Mouse (Mus musculus) midbrain, embryonic 11.5 days (tissue): ENCODE results near the gene Gigyf1. TPM values are rescaled to one million over a fixed set of nuclear protein-coding genes. Genes with fewer than 3 reads are reported as not detected.
A peak's percentile ranks its signal among the peaks of the same experiment; 100 is the strongest.

ENCODE experiments used
- ATAC-seq: fragments of 200-750 bp; cut with Nextera tagmentation; 2 replicates; pipeline ENCODE4 v1.8.0; 2017; ENCODE audit warnings: moderate TSS enrichment, moderate library complexity; ENCODE audit not compliant: low FRiP score
- DNase-seq: peaks from one replicate; pipeline ENCODE4 v3.0.0; 2015; ENCODE audit warnings: low spot score; ENCODE audit errors: missing footprints
- H3K27ac ChIP-seq: fragments of 300-500 bp; sonication (generic); 2 replicates; pipeline ENCODE4 v1.5.1; 2014; ENCODE audit warnings: low read depth, low read length
- H3K27me3 ChIP-seq: fragments of 300-500 bp; sonication (generic); 2 replicates; pipeline ENCODE4 v1.6.1; 2014; ENCODE audit warnings: mild to moderate bottlenecking, low read length, moderate library complexity, mixed read lengths; ENCODE audit not compliant: control insufficient read depth, insufficient read depth
- H3K36me3 ChIP-seq: fragments of 300-500 bp; sonication (generic); 2 replicates; pipeline ENCODE4 v1.6.1; 2014; ENCODE audit warnings: mild to moderate bottlenecking, low read length, moderate library complexity, mixed read lengths; ENCODE audit not compliant: control insufficient read depth, insufficient read depth
- H3K4me1 ChIP-seq: fragments of 300-500 bp; sonication (generic); 2 replicates; pipeline ENCODE4 v1.6.1; 2014; ENCODE audit warnings: low read length; ENCODE audit not compliant: control insufficient read depth, insufficient read depth
- H3K4me2 ChIP-seq: fragments of 300-500 bp; sonication (generic); 2 replicates; pipeline ENCODE4 v1.6.1; 2014; ENCODE audit warnings: mild to moderate bottlenecking, moderate library complexity
- H3K4me3 ChIP-seq: fragments of 300-500 bp; sonication (generic); 2 replicates; pipeline ENCODE4 v1.5.1; 2014; ENCODE audit warnings: low read depth, low read length
- H3K9ac ChIP-seq: fragments of 300-500 bp; sonication (generic); 2 replicates; pipeline ENCODE4 v1.6.1; 2014; ENCODE audit warnings: low read length
- H3K9me3 ChIP-seq: fragments of 300-500 bp; sonication (generic); 2 replicates; pipeline ENCODE4 v1.6.1; 2016; ENCODE audit warnings: low read length; ENCODE audit not compliant: control insufficient read depth
- WGBS: fragments of 180-500 bp; shearing (Covaris S2); extraction: QIAGEN DNeasy Blood & Tissue Kit; methylation state at CpG from one replicate; pipeline ENCODE4 v1.1.7; 2014; 5-methylcytosine and 5-hydroxymethylcytosine counted together
- polyA plus RNA-seq: library from polyadenylated mRNA; unstranded; fragments of >200 nt; fragmentation: Nextera tagmentation; extraction: Ambion mirVana; gene quantifications from 2 replicates; pipeline ENCODE4 v1.2.1, GENCODE M21; 2014

Gene Gigyf1
- polyA plus RNA-seq, 1 experiment from 2014 or later: 10.5 TPM

- ATAC-seq (peak; percentile 30; the same call in 1 of the 2 replicates), DNase-seq (no peak)
- Histone ChIP-seq H3K9ac (peak overlapping the region; percentile 49), H3K27me3 (no peaks in the 10 kb centered on the region), H3K4me3 (peak overlapping the region; percentile 33), H3K9me3 (no peaks in the 10 kb centered on the region), H3K27ac (no peak overlapping the region), H3K4me1 (no peaks in the 10 kb centered on the region), H3K36me3 (no peaks in the 10 kb centered on the region), H3K4me2 (peak overlapping the region; percentile 39)
- WGBS: 51% methylated on average over 11 of the region's 11 CpGs
Observed at GRCm38 (mm10) chr5:137553898-137554297, 35.5 kb downstream of the Gigyf1 start.

DNA sequence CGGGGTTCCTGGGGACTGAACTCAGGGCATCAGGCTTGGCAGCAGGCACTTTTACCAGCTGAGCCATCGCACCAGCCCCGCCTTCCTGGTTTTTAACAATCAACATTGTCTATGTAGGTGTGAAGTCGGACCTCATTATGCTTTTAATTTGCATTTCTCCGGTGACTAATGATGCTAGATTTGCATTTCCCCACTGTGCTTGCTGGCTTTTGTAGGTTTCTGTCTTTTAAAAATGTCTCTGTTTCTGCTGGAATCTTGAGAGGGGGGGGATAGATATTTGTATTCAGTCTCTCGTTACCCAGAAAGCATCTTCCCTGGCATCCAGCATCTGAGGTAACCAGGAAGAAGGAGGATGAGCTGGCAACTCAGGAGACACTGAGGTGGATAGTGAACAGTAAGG is 43.2 kb downstream of the Gigyf1 start:
- H3K9ac ChIP-seq: no peak overlapping the region
- H3K27ac ChIP-seq: no peak overlapping the region
- no peak for ATAC-seq

GRCm38 (mm10) chr5:137562965-137563364 is 44.6 kb downstream of the Gigyf1 start:
- WGBS: 85% methylated on average over 10 of the region's 10 CpGs
- no peak overlapping the region for H3K4me3 ChIP-seq
- no peak overlapping the region for H3K4me2 ChIP-seq
- H3K36me3 ChIP-seq: no peaks in the 10 kb centered on the region
- ATAC-seq (no peak), DNase-seq (no peak)
- H3K9me3 ChIP-seq: no peaks in the 10 kb centered on the region
- no peaks in the 10 kb centered on the region for H3K4me1 ChIP-seq
- no peak overlapping the region for H3K27ac ChIP-seq
- H3K27me3 ChIP-seq: no peaks in the 10 kb centered on the region
- no peak overlapping the region for H3K9ac ChIP-seq

More for the DNA sequence above, 43.2 kb downstream of the Gigyf1 start:
- H3K4me1 ChIP-seq: no peaks in the 10 kb centered on the region
- H3K27me3 ChIP-seq: no peaks in the 10 kb centered on the region
- no peaks in the 10 kb centered on the region for H3K9me3 ChIP-seq
- H3K4me2 ChIP-seq: no peak overlapping the region
- H3K4me3 ChIP-seq: no peak overlapping the region
- WGBS: 67% methylated on average over 6 of the region's 6 CpGs
- no peaks in the 10 kb centered on the region for H3K36me3 ChIP-seq
- no peak for DNase-seq

GRCm38 (mm10) chr5:137565744-137566143 is 47.4 kb downstream of the Gigyf1 start:
- DNase-seq: peak; percentile 31
- Histone ChIP-seq H3K4me3 (no peak overlapping the region), H3K36me3 (no peaks in the 10 kb centered on the region), H3K9me3 (no peaks in the 10 kb centered on the region), H3K9ac (no peak overlapping the region), H3K4me2 (no peak overlapping the region), H3K27me3 (no peaks in the 10 kb centered on the region), H3K27ac (no peak overlapping the region), H3K4me1 (peaks cover 2% of the 10 kb centered on the region; the same call in 1 of the 2 replicates)
- no peak for ATAC-seq
- WGBS: 72% methylated on average over 6 of the region's 6 CpGs

DNA sequence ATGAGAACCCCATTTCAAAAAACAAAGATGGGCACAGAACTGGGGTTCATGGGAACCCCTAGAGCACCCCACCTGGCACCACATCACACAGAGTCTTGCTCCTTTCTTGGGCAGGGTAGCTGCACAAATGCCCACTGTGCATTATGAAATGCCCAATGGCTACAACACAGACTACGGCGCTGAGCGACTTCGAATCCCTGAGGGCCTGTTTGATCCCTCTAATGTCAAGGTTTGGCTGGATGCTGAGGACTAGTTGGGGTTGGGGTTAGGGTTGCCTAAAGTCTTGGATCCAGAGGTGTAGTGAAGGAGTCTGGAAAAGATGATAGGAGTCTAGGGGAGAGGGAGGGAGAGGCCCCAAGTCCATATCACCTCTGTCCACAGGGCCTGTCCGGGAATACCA is 48.1 kb downstream of the Gigyf1 start:
- Histone ChIP-seq H3K36me3 (no peaks in the 10 kb centered on the region), H3K27me3 (no peaks in the 10 kb centered on the region), H3K27ac (no peak overlapping the region), H3K9me3 (no peaks in the 10 kb centered on the region), H3K4me1 (peaks cover 2% of the 10 kb centered on the region; the same call in 1 of the 2 replicates), H3K4me3 (no peak overlapping the region), H3K9ac (no peak overlapping the region), H3K4me2 (no peak overlapping the region)
- DNase-seq (peak; percentile 67), ATAC-seq (no peak)
- WGBS: 93% methylated on average over 5 of the region's 5 CpGs

DNA sequence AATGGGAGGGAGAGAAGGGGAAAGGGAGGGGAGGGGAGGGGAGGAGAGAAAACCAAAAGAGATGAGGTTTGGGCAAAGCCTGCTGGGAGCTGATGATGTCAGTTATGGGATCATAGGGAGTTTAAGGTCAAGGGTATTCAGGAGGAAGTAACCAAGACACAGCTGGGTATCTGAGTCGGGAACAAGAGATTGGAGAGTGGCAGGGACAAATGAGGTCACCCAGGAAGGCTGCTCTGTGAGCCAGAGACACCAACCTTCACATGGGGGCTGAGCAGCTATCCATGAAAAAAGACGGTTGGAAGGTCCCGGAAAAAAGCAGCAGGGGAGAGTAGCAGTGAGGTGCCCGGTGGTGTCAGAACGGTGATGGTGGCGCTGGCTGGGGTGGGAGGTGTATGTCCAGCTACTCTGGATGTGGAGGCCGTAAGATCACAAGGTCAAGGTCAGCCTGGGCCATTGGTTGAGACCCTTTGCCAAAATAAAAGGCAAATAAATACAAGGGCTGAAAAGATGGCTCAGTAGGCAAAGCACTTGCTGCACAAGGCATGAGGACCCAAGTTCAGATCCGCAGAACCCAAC is 50.0 kb downstream of the Gigyf1 start:
- ATAC-seq (no peak), DNase-seq (no peak)
- no peaks in the 10 kb centered on the region for H3K27me3 ChIP-seq
- H3K27ac ChIP-seq: no peak overlapping the region
- H3K4me2 ChIP-seq: no peak overlapping the region
- H3K9me3 ChIP-seq: no peaks in the 10 kb centered on the region
- 82% methylated on average over 8 of the region's 8 CpGs for WGBS
- H3K36me3 ChIP-seq: no peaks in the 10 kb centered on the region
- H3K9ac ChIP-seq: no peak overlapping the region
- H3K4me1 ChIP-seq: peaks cover 2% of the 10 kb centered on the region; the same call in 1 of the 2 replicates
- no peak overlapping the region for H3K4me3 ChIP-seq

DNA sequence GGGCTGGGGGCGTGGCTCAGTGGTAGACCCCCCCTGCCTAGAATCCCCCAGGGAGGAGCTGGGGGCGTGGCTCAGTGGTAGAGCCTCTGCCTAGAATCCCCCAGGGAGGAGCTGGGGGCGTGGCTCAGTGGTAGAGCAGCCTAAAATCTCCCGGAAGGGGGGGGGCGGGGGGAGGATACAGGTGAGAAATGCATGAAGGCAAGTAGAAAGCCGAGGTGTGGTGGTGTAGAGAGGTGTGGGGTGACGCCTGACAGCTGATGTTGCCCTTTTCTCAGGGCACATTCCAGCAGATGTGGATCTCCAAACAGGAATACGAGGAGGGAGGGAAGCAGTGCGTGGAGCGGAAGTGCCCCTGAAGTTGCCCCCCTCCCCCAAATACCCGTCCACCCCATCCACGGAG is 50.7 kb downstream of the Gigyf1 start:
- H3K27me3 ChIP-seq: no peaks in the 10 kb centered on the region
- no peak overlapping the region for H3K27ac ChIP-seq
- H3K36me3 ChIP-seq: no peaks in the 10 kb centered on the region
- DNase-seq (no peak), ATAC-seq (no peak)
- H3K9ac ChIP-seq: no peak overlapping the region
- no peak overlapping the region for H3K4me3 ChIP-seq
- H3K4me2 ChIP-seq: no peak overlapping the region
- peaks cover 2% of the 10 kb centered on the region; the same call in 1 of the 2 replicates for H3K4me1 ChIP-seq
- H3K9me3 ChIP-seq: no peaks in the 10 kb centered on the region
- WGBS: 70% methylated on average over 12 of the region's 12 CpGs

DNA sequence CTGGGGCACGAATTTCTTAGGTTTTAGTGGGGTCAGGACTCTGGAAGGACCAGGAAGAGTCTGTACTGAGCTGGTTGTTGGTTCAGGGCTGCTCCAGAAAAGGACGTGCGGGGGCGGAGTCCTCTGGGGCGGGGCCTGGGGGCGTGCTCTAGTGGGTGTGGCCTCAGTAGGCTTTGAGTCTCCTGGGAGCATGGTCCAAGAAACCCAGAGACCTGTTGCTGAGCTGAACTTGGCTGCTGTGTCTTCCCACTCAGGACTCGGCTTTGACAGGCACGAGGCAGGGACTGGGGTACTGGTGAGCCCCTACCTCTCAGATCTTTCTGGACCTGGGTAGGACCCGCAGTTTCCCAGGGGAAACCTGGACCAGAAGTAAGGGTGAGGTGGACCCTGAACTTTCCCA is 51.3 kb downstream of the Gigyf1 start, which contains the start of gene Tfr2:
Gene Tfr2 (plus strand): TSS at position 176 of the 400 bp plus-strand sequence.
- H3K27me3 ChIP-seq: no peaks in the 10 kb centered on the region
- DNase-seq (no peak), ATAC-seq (no peak)
- no peak within 1 kb of the TSS for H3K4me3 ChIP-seq
- H3K9ac ChIP-seq: no peak within 1 kb of the TSS
- H3K36me3 ChIP-seq: no peaks in the 10 kb centered on the region
- H3K27ac ChIP-seq: no peak within 1 kb of the TSS
- 32% methylated on average over 9 of the region's 9 CpGs for WGBS
- peaks cover 6% of the 10 kb centered on the region for H3K4me1 ChIP-seq
- H3K9me3 ChIP-seq: no peaks in the 10 kb centered on the region
- H3K4me2 ChIP-seq: no peak within 1 kb of the TSS

DNA sequence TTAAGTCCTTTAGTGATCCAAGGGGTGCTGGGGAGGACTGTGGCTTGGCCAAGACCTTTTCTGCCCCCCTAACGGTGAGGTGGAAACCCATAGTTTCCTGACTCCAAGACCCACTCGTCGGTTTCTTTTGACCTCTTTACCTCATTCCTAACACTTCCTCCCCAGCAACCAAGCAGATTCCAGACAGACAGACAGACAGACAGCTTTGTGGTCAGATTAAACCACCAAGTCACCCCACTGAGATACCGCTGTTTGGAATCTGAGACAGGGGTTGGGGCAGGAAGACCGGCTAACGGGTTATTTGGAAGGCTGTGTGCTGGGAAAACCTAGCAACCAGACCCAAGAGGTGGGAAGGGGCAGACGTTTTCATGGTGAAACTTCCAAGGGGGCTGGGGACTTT is 51.8 kb downstream of the Gigyf1 start:
- 42% methylated on average over 7 of the region's 7 CpGs for WGBS
- H3K9me3 ChIP-seq: no peaks in the 10 kb centered on the region
- H3K27me3 ChIP-seq: no peaks in the 10 kb centered on the region
- no peak overlapping the region for H3K27ac ChIP-seq
- no peak overlapping the region for H3K4me2 ChIP-seq
- no peaks in the 10 kb centered on the region for H3K36me3 ChIP-seq
- DNase-seq: no peak
- no peak overlapping the region for H3K4me3 ChIP-seq
- no peak for ATAC-seq
- H3K9ac ChIP-seq: no peak overlapping the region
- peaks cover 7% of the 10 kb centered on the region for H3K4me1 ChIP-seq
